Mouse (Mus musculus): ENCODE measurements at regions not wholly inside any gene's neighbourhood (a gene's known extent, or its start where the extent isn't known, plus 50 kb on each side); places are given as distances from the start of the nearest gene placed in this dataset.

DNA sequence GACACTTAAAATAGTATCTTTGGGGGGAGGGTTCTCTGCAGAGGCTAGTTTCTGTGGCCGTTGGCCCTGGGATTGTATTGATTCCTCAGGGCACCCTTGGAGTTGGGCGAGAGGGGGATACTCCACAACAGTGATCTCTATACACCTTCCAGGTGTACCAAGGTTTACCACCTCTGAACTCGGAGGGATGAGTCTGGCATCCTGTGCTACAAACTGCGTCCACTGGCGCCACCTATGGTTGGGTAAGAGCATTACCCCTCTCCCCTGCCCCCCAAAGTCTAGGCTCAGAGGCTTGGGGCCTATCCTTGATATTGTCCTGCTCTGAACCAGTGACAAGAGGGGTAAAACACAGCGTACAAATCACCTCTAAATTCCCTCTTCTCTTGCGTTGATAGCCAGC lies 62.2 kb downstream of the Gm17728 start:
- Histone ChIP-seq H3K9me3 (ENCODE audit: control insufficient read depth, low read length) (no peaks in the 10 kb centered on the region), H3K36me3 (ENCODE audit: control insufficient read depth, insufficient read depth, low read length) (no peaks in the 10 kb centered on the region), H3K4me3 (ENCODE audit: low read depth, low read length) (no peak overlapping the region), H3K27ac (ENCODE audit: low read depth, low read length) (no peak overlapping the region), H3K9ac (ENCODE audit: low read length) (no peak overlapping the region), H3K4me1 (replicated peaks; ENCODE audit: control insufficient read depth, insufficient read depth, low read length) (no peaks in the 10 kb centered on the region), H3K4me2 (ENCODE audit: low read depth, low read length, severe bottlenecking) (no peak overlapping the region), H3K27me3 (ENCODE audit: control insufficient read depth, insufficient read depth, low read length) (no peaks in the 10 kb centered on the region)
- no peak for ATAC-seq (replicated peaks; ENCODE audit: low FRiP score)
- no peak for DNase-seq (ENCODE audit: low spot score)
- 67% methylated on average over 7 of the region's 7 CpGs for WGBS

GRCm38 (mm10) chr17:9484566-9484965 lies 62.7 kb downstream of the Gm17728 start:
- Histone ChIP-seq H3K36me3 (ENCODE audit: control insufficient read depth, insufficient read depth, low read length) (no peaks in the 10 kb centered on the region), H3K9ac (ENCODE audit: low read length) (no peak overlapping the region), H3K4me1 (replicated peaks; ENCODE audit: control insufficient read depth, insufficient read depth, low read length) (no peaks in the 10 kb centered on the region), H3K27ac (ENCODE audit: low read depth, low read length) (no peak overlapping the region), H3K9me3 (ENCODE audit: control insufficient read depth, low read length) (no peaks in the 10 kb centered on the region), H3K27me3 (ENCODE audit: control insufficient read depth, insufficient read depth, low read length) (no peaks in the 10 kb centered on the region), H3K4me3 (ENCODE audit: low read depth, low read length) (no peak overlapping the region), H3K4me2 (ENCODE audit: low read depth, low read length, severe bottlenecking) (no peak overlapping the region)
- WGBS = 79% methylated on average over 12 of the region's 12 CpGs
- ATAC-seq (replicated peaks; ENCODE audit: low FRiP score) = no peak
- no peak for DNase-seq (ENCODE audit: low spot score)

GRCm38 (mm10) chr17:9529340-9529739 lies 107.5 kb downstream of the Gm17728 start:
- H3K4me2 ChIP-seq (ENCODE audit: low read depth, low read length, severe bottlenecking) = no peak overlapping the region
- H3K27ac ChIP-seq (ENCODE audit: low read depth, low read length) = no peak overlapping the region
- no peaks in the 10 kb centered on the region for H3K4me1 ChIP-seq (replicated peaks; ENCODE audit: control insufficient read depth, insufficient read depth, low read length)
- peaks cover 4% of the 10 kb centered on the region; the same call in 1 of the 2 replicates for H3K9me3 ChIP-seq (ENCODE audit: control insufficient read depth, low read length)
- no peak overlapping the region for H3K9ac ChIP-seq (ENCODE audit: low read length)
- no peak overlapping the region for H3K4me3 ChIP-seq (ENCODE audit: low read depth, low read length)
- WGBS = 80% methylated on average over 3 of the region's 3 CpGs
- no peaks in the 10 kb centered on the region for H3K36me3 ChIP-seq (ENCODE audit: control insufficient read depth, insufficient read depth, low read length)
- ATAC-seq (replicated peaks; ENCODE audit: low FRiP score) = no peak
- DNase-seq (ENCODE audit: low spot score) = no peak
- no peaks in the 10 kb centered on the region for H3K27me3 ChIP-seq (ENCODE audit: control insufficient read depth, insufficient read depth, low read length)

DNA sequence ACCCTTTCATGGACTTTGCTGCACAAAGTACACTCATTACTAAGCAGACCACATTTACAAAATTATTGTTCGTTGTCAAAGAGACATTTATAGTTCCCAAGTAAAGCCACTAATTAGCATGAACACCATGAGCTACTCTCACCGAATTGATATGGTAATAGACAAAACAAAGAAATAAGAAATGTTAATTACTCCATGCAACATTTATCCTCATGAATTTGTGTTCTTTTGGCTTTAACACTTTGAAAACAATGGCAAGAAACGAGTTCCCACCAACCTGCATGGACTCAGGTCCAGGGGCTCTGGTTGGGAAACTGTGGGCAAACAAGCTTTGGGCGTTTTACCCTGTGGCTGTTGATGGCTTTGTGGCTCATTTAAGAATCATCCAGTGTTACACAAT lies 114.2 kb downstream of the Gm17728 start:
- WGBS = 26% methylated on average over 4 of the region's 4 CpGs
- no peak overlapping the region for H3K27ac ChIP-seq (ENCODE audit: low read depth, low read length)
- H3K9ac ChIP-seq (ENCODE audit: low read length) = no peak overlapping the region
- H3K4me2 ChIP-seq (ENCODE audit: low read depth, low read length, severe bottlenecking) = no peak overlapping the region
- H3K4me1 ChIP-seq (replicated peaks; ENCODE audit: control insufficient read depth, insufficient read depth, low read length) = peaks cover 4% of the 10 kb centered on the region; the same call in 1 of the 2 replicates
- no peaks in the 10 kb centered on the region for H3K36me3 ChIP-seq (ENCODE audit: control insufficient read depth, insufficient read depth, low read length)
- ATAC-seq (replicated peaks; ENCODE audit: low FRiP score) (peak; percentile 75), DNase-seq (ENCODE audit: low spot score) (no peak)
- no peaks in the 10 kb centered on the region for H3K27me3 ChIP-seq (ENCODE audit: control insufficient read depth, insufficient read depth, low read length)
- H3K4me3 ChIP-seq (ENCODE audit: low read depth, low read length) = no peak overlapping the region
- peaks cover 4% of the 10 kb centered on the region; the same call in 1 of the 2 replicates for H3K9me3 ChIP-seq (ENCODE audit: control insufficient read depth, low read length)

- Histone ChIP-seq H3K27me3 (ENCODE audit: control insufficient read depth, insufficient read depth, low read length) (no peaks in the 10 kb centered on the region), H3K4me2 (ENCODE audit: low read depth, low read length, severe bottlenecking) (no peak overlapping the region), H3K4me1 (replicated peaks; ENCODE audit: control insufficient read depth, insufficient read depth, low read length) (peaks cover 8% of the 10 kb centered on the region; the same call in 1 of the 2 replicates), H3K4me3 (ENCODE audit: low read depth, low read length) (no peak overlapping the region), H3K36me3 (ENCODE audit: control insufficient read depth, insufficient read depth, low read length) (no peaks in the 10 kb centered on the region), H3K27ac (ENCODE audit: low read depth, low read length) (no peak overlapping the region), H3K9ac (ENCODE audit: low read length) (no peak overlapping the region), H3K9me3 (ENCODE audit: control insufficient read depth, low read length) (peaks cover 4% of the 10 kb centered on the region; the same call in 1 of the 2 replicates)
- ATAC-seq (replicated peaks; ENCODE audit: low FRiP score) (no peak), DNase-seq (ENCODE audit: low spot score) (no peak)
Measured at GRCm38 (mm10) chr17:9538371-9538770, 116.5 kb downstream of the Gm17728 start.

DNA sequence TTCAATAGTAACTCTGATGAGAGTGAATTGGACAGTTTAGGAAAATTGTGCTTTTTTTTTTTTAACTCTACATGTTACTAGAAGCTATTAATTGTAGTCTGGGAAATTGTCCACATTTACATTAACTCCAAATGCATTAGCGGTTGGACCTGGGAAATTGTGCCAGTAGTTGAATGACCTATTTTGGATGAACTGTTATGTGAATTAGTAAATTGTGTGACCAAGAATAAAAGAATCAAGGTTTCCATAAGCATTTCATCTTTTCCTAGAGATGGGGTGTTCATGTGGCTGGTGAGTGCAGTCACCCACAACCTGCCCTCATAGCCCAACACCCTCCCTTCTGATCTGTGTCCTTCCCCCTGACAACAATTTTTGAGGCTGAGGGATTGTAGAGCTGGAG lies 118.3 kb downstream of the Gm17728 start:
- no peaks in the 10 kb centered on the region for H3K9me3 ChIP-seq (ENCODE audit: control insufficient read depth, low read length)
- H3K9ac ChIP-seq (ENCODE audit: low read length) = no peak overlapping the region
- DNase-seq (ENCODE audit: low spot score) = no peak
- H3K27ac ChIP-seq (ENCODE audit: low read depth, low read length) = no peak overlapping the region
- H3K4me1 ChIP-seq (replicated peaks; ENCODE audit: control insufficient read depth, insufficient read depth, low read length) = peaks cover 8% of the 10 kb centered on the region; the same call in 1 of the 2 replicates
- 97% methylated on average over 1 of the region's 1 CpGs for WGBS
- ATAC-seq (replicated peaks; ENCODE audit: low FRiP score) = no peak
- H3K4me2 ChIP-seq (ENCODE audit: low read depth, low read length, severe bottlenecking) = no peak overlapping the region
- no peaks in the 10 kb centered on the region for H3K27me3 ChIP-seq (ENCODE audit: control insufficient read depth, insufficient read depth, low read length)
- H3K4me3 ChIP-seq (ENCODE audit: low read depth, low read length) = no peak overlapping the region
- H3K36me3 ChIP-seq (ENCODE audit: control insufficient read depth, insufficient read depth, low read length) = no peaks in the 10 kb centered on the region

GRCm38 (mm10) chr17:9543224-9543797 lies 121.5 kb downstream of the Gm17728 start:
- Histone ChIP-seq H3K36me3 (ENCODE audit: control insufficient read depth, insufficient read depth, low read length) (no peaks in the 10 kb centered on the region), H3K27ac (ENCODE audit: low read depth, low read length) (peak overlapping the region; percentile 59), H3K4me3 (ENCODE audit: low read depth, low read length) (no peak overlapping the region), H3K9me3 (ENCODE audit: control insufficient read depth, low read length) (no peaks in the 10 kb centered on the region), H3K9ac (ENCODE audit: low read length) (no peak overlapping the region), H3K4me2 (ENCODE audit: low read depth, low read length, severe bottlenecking) (no peak overlapping the region), H3K4me1 (replicated peaks; ENCODE audit: control insufficient read depth, insufficient read depth, low read length) (peaks cover 6% of the 10 kb centered on the region; the same call in 1 of the 2 replicates), H3K27me3 (ENCODE audit: control insufficient read depth, insufficient read depth, low read length) (no peaks in the 10 kb centered on the region)
- 34% methylated on average over 5 of the region's 5 CpGs for WGBS
- peak; percentile 93 for ATAC-seq (replicated peaks; ENCODE audit: low FRiP score)
- no peak for DNase-seq (ENCODE audit: low spot score)

DNA sequence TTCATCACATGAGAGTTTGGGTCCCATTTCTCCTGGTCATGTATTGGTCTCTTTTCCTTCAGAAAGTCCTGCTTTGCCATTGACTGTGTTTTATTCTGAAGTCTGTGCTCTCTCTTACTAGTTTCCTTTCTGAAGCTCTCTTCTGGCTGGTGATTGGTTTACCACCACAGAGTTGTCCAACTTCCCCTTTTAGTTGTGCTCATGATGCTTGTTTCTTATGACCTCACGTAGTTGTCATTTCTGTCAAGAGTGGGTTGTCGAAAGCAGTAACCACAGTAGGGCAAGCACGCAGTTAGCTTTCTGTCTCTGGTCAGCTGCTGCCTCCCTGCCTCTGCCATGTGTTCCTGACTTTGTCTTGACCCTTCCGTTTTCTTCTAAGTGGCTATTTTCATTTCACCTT lies 112.0 kb downstream of the Pabpc6 start:
- no peaks in the 10 kb centered on the region for H3K4me1 ChIP-seq (replicated peaks; ENCODE audit: control insufficient read depth, insufficient read depth, low read length)
- ATAC-seq (replicated peaks; ENCODE audit: low FRiP score) (no peak), DNase-seq (ENCODE audit: low spot score) (no peak)
- no peaks in the 10 kb centered on the region for H3K9me3 ChIP-seq (ENCODE audit: control insufficient read depth, low read length)
- no peak overlapping the region for H3K4me3 ChIP-seq (ENCODE audit: low read depth, low read length)
- no peak overlapping the region for H3K9ac ChIP-seq (ENCODE audit: low read length)
- no peaks in the 10 kb centered on the region for H3K27me3 ChIP-seq (ENCODE audit: control insufficient read depth, insufficient read depth, low read length)
- H3K27ac ChIP-seq (ENCODE audit: low read depth, low read length) = no peak overlapping the region
- no peak overlapping the region for H3K4me2 ChIP-seq (ENCODE audit: low read depth, low read length, severe bottlenecking)
- 86% methylated on average over 4 of the region's 4 CpGs for WGBS
- H3K36me3 ChIP-seq (ENCODE audit: control insufficient read depth, insufficient read depth, low read length) = no peaks in the 10 kb centered on the region

GRCm38 (mm10) chr17:9566846-9567245 lies 102.7 kb downstream of the Pabpc6 start:
- Histone ChIP-seq H3K9ac (ENCODE audit: low read length) (no peak overlapping the region), H3K36me3 (ENCODE audit: control insufficient read depth, insufficient read depth, low read length) (no peaks in the 10 kb centered on the region), H3K27me3 (ENCODE audit: control insufficient read depth, insufficient read depth, low read length) (no peaks in the 10 kb centered on the region), H3K4me2 (ENCODE audit: low read depth, low read length, severe bottlenecking) (no peak overlapping the region), H3K4me1 (replicated peaks; ENCODE audit: control insufficient read depth, insufficient read depth, low read length) (no peaks in the 10 kb centered on the region), H3K9me3 (ENCODE audit: control insufficient read depth, low read length) (no peaks in the 10 kb centered on the region), H3K27ac (ENCODE audit: low read depth, low read length) (no peak overlapping the region), H3K4me3 (ENCODE audit: low read depth, low read length) (no peak overlapping the region)
- ATAC-seq (replicated peaks; ENCODE audit: low FRiP score) (no peak), DNase-seq (ENCODE audit: low spot score) (no peak)
- WGBS = 57% methylated on average over 6 of the region's 6 CpGs

Data from forebrain, embryonic 11.5 days (tissue).